Mouse (Mus musculus) CD4-positive, CD25-positive, alpha-beta regulatory T cell, adult 9 weeks (primary cell): ENCODE data around the gene Vsig4. TPM values are rescaled to one million over a fixed set of nuclear protein-coding genes. Genes with fewer than 3 reads are reported as not detected.

Experiments used
- polyA plus RNA-seq: library from polyadenylated mRNA; unstranded; fragments of 100-300 nt; shearing (Covaris generic); gene quantifications from one replicate; pipeline ENCODE4 v1.2.1, GENCODE M21; 2017

The Vsig4 gene
- not detected for polyA plus RNA-seq

DNA sequence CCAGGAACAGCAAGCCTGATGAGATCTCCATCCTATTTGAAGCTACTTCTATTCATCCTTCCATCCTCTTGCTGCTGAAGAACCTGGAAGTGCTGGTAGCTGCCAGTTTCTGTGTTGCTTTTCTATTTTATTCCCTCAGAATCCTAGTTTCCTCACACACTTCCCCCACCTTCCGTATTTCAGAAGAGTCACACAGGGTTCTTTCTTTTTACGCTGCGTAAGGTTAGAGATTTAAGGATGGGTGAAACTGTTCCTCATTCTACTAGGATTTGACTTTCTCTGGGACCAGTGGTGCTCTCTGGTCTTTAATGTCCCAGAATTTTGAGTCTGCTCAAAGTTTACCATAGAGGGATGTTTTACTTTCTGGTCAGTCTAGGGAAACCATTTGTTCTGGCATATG is at the start of gene Vsig4:
Gene Vsig4 (minus strand): TSS at position 101 of the 400 bp plus-strand sequence.

Other genes starting within 250 kb of the Vsig4 start
- gene Msn, start 197.4 kb downstream of the Vsig4 start, polyA plus RNA-seq: 1,172 TPM
- not detected for gene Heph, start 161.9 kb upstream of the Vsig4 start, polyA plus RNA-seq
- not detected for gene Hsf3, start 162.9 kb upstream of the Vsig4 start, polyA plus RNA-seq